Mouse (Mus musculus) urinary bladder, postnatal 25 days (tissue): ENCODE results near the gene B3gnt6.

Experiments
- DNase-seq: peaks from one replicate; pipeline ENCODE4 v3.0.0; 2022; ENCODE audit warnings: low spot score

Gene B3gnt6

GRCm38 (mm10) chr7:98177071-98177485 lies 22.2 kb downstream of the B3gnt6 start:
- DNase-seq = no peak

DNA sequence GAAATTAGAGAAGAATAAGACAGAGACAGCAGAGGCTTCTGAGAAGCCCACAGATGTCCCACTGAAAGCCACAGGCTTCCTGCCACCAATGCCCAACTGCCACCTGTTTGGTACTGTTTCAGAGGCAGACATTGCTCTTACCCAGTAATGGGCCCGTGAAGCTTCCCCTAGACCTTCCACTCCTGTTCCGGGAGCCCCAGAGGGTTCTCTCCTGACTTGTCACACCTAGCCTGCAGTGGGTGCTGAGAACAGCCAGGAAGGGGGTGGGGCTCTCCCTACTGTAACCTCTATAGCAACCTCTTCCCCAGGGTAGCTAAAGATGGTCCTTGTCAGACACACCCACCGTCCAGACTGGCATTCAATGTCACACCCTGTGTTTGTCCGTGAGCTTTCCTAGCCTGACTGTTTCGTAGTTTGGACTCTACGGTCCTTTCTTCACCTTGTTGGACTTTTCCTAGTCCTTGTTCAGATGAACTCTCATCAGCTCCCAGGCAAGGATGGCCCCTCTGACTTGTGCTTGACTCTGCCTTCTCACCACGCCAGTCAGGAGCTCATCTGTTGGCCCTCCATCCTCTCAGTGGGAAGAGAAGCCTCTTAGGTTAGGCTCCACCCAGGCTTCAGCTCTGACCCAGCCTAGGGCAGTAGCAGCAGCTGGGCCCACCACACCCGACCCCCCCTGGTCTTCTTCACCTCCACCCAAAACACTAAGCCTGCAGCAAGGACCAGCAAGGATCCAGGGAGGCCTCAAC lies 22.8 kb downstream of the B3gnt6 start:
- DNase-seq = no peak

DNA sequence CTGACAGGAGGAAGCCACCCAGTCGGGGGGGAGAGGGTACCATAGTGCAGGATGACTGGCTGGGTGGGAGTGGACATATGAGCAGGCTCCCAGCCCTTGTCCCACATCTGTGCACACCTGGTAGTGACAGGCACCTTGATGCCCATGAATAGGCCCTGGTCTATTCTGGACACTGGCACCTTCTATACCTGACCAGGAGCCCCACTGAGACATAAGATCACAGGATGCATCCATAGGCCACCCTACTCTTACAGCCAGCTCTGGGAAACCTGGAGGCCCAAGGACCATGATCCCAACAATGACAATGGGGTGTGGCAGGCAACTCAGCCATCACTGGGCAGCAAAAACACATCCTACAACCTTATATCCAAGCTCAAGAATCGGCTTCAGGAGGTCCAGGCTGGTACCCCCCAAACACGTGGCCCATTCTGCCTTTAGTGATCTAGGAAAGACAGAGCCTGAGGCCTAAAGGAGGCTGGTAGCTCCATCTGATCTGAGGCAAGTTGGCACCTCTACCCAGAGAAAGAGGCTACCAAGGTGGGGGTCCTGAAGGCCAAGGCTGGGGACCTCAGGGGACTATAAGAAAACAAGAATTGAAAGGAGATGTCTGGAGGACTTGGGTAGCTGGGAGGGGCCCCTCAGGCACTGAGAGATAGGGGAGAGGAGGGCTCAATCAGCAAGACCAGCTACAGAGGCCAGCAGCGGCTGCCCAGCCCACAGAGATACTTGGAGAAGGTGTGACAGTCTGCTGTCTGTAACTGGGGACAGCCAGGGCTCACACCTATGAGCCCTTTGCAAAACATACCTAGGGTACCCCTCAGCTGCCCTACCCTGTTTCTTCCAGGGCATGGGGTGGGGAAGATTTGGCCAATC lies 24.2 kb downstream of the B3gnt6 start:
- DNase-seq = no peak

GRCm38 (mm10) chr7:98173408-98173807 lies 25.9 kb downstream of the B3gnt6 start:
- DNase-seq = no peak

GRCm38 (mm10) chr7:98172661-98173060 lies 26.6 kb downstream of the B3gnt6 start:
- no peak for DNase-seq

- DNase-seq = peak; percentile 65
Measured at GRCm38 (mm10) chr7:98171141-98172073, 27.9 kb downstream of the B3gnt6 start.

DNA sequence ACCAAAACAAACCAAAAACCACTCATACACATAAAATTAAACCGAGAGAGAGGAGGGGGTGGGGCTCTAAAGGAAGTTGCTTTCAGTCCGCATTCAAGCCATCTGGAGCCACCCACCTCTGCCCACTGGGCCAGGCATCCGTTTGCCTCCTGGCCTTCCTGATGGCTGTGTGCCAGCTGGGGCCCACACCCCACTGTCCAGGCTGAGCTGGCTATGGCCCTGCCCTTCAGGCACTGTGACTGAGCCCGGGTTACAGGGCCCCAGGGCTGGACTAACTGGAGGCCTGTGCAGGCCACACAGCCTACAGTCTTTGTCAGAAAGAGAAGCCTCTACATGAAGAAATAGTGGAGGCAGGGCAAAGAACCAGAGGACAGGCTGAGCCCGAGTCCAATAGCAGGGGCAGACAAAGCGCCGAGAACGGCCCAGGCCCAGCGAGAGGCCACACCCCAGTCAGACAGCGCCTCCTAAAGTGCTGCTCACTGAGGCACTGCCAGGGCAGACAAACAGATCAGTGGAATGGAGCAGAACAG lies 34.2 kb downstream of the B3gnt6 start:
- no peak for DNase-seq

GRCm38 (mm10) chr7:98164382-98164998 lies 34.8 kb downstream of the B3gnt6 start:
- DNase-seq = no peak

DNA sequence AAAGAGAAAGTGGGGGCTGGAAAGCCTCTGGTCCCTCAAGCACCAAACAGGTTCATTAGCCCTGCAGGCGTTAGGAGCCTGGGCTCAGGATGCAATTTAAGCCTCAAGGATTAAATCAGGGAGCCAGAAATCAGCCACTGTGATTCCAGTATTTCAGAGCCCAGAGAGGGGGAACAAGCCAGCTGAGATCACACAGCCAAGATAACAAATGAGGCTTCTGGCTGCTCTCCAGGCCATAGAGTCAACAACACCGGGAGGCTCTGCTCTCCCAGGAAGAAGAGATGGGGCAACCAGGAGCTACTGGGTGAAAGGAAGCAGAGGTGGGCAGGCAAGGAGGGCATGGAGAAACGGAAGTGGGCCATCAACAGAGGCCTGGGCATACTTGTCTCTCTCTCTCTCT lies 35.6 kb downstream of the B3gnt6 start:
- DNase-seq = no peak

GRCm38 (mm10) chr7:98162239-98162638 lies 37.0 kb downstream of the B3gnt6 start:
- DNase-seq = no peak

GRCm38 (mm10) chr7:98160041-98160740 lies 39.1 kb downstream of the B3gnt6 start:
- DNase-seq = peak; percentile 59

GRCm38 (mm10) chr7:98158481-98158880 lies 40.8 kb downstream of the B3gnt6 start:
- DNase-seq = peak; percentile 81

DNA sequence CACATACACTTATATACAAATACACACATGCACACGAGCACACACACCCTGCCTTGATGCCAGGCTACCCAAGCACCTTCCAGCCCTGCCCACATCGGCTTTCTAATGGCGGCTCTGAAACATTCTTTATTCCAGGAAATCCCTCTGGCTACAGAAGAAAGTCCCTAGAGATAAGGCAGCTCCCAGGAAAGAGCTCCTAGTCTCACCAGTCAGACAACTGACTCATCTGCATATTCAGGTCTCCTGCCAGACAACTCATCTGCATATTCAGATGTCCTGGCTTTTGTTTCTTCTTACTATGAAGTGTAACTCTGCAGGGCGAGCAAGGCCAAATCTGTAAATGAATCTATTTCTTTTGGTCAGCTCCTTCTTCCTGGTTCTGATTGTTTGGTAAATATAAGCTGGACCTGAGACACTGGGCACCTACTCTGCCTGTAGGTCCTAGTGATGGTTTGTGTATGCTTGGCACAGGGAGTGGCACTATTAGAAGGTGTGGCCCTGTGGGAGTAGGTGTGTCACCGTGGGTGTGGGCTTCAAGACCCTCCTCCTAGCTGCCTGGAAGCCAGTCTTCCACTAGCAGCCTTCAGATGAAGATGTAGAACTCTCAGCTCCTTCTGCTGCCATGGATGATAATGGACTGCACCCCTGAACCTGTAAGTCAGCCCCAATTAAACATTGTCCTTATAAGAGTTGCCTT lies 41.5 kb downstream of the B3gnt6 start:
- no peak for DNase-seq

GRCm38 (mm10) chr7:98156280-98156665 lies 43.0 kb downstream of the B3gnt6 start:
- no peak for DNase-seq

- DNase-seq = peak; percentile 61
Measured at GRCm38 (mm10) chr7:98155546-98156279, 43.6 kb downstream of the B3gnt6 start.

- DNase-seq = no peak
Measured at GRCm38 (mm10) chr7:98153892-98154291, 45.4 kb downstream of the B3gnt6 start.

DNA sequence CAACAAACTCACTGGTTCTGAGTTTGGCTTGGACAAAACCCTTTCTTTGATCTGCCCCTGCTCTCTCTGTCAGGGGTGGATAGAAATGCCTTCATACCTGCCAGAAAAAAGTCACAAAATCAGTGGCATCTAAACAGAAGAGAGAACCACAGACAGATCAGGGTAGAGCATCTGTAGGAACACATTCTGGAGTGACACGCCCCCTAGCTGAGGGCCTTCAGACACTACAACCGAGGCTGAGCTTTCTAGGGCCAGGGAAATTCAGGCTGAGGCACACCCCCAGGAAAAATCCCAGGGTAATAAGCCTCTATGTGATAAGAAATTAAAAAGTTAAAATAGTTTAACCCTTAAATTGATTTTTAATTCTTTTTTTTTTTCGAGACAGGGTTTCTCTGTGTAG lies 45.9 kb downstream of the B3gnt6 start:
- DNase-seq = no peak

GRCm38 (mm10) chr7:98152400-98152799 lies 46.9 kb downstream of the B3gnt6 start:
- DNase-seq = no peak

GRCm38 (mm10) chr7:98150525-98150924 lies 48.8 kb downstream of the B3gnt6 start:
- DNase-seq = no peak
